Mouse (Mus musculus): ENCODE data around the gene Fbxo10. TPM values are rescaled to one million over a fixed set of nuclear protein-coding genes. Genes with fewer than 3 reads are reported as not detected.
"Not testable (repeated sequence)": the region's sequence is repeated elsewhere in the genome, so short reads cannot be mapped to it uniquely, and the experiment has no call there.

Fbxo10 gene
- polyA plus RNA-seq, 1 experiment from 2014 or later: 2.7 TPM

DNA sequence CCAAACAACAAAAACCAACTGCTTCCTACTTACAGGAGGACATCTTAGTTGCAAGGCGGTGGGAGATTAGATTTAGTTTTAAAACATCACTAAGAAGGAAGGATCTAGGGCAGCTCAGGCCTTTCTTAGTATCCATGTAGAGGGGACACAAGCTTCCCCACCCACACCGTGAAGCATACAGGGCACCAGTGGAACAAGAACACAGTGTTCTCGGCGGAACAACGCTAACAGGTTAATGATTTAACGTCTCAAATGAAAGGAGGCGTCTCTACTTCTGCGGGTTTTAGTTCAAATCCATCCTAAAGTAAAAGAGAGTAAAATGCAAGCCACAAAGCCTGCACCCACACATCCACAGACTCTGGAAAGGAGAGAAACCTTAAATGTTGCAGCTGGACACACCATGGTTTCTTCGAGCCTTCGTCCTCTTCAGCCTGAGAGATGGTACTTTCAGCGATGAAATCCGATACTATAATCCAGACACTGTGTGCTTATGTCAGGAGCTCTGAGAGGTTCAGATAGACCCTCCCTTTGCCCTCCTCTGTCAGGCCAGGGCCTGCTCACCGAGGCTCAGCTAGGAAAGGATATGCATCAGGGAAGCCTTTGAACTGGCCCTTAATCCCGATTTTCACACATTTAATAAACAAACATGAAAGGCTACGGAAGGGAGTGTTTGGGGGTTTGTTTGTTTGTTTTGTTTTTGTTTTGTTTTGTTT is 12.0 kb downstream of the Fbxo10 start:
- 94% methylated on average over 15 of the region's 15 CpGs for WGBS (ENCODE audit: missing documents)
- Histone ChIP-seq H3K36me3 (ENCODE audit: inconsistent target) (no peaks in the 10 kb centered on the region), H3K4me3 (ENCODE audit: inconsistent target) (no peak overlapping the region), H3K27ac (no peak overlapping the region), H3K79me2 (ENCODE audit: inconsistent target) (no peaks in the 10 kb centered on the region)

DNA sequence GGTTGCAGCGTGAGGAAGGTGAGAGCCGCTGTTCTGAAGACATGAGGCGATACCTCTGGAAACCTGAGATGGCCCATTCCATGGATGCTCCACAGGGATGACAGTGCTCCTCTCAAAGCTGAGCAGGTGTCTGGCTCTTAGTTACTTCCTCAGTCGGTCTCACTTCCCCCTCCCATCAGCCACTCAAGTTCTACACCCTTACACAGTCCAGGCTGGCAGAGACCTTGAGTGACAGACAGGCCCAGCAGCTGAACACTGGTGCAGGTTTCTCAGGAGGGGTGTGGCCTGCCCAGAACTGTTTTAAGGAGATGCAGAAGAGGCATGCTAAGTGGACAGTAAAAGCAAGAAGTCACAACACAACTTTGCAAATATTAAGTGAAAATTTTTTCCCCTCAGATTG is 16.7 kb downstream of the Fbxo10 start:
- no peaks in the 10 kb centered on the region for H3K36me3 ChIP-seq (ENCODE audit: inconsistent target)
- WGBS (ENCODE audit: missing documents): 74% methylated on average over 4 of the region's 4 CpGs
- H3K4me3 ChIP-seq (ENCODE audit: inconsistent target): no peak overlapping the region
- H3K79me2 ChIP-seq (ENCODE audit: inconsistent target): no peaks in the 10 kb centered on the region
- no peak overlapping the region for H3K27ac ChIP-seq

DNA sequence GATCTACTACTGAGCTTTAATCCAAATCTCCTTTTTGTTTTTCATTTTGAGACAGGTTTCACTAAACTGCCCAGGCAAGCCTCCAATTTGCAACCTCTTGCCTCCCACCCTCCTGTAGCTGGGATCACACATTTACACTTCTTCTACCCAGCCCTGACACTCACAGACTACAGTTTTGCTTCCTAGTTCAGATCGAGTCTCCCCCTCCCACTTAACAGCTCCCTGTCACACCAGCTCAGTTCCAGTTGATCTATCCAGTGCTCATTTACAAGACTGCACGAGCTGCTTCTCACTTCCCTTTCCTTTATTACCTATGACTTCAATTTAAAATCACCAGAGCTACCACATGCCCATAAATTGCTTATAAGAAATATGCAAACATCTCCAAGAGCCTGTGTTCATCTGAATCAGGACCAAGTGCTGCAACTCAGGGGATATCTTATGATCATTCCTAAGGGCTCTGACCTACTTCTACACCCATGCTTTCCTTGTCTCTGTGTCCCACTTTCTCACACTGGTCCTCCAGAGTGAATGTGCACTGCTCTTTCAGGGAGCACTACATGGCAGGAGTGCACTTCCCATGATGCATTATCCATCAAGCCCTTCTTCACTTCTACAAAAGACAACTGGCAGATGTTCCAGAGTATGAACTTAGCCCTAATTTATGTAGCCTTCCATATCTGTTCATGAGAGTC is 18.2 kb downstream of the Fbxo10 start:
- no peak overlapping the region for H3K27ac ChIP-seq
- no peak overlapping the region for H3K4me3 ChIP-seq (ENCODE audit: inconsistent target)
- 6% methylated on average over 2 of the region's 2 CpGs for WGBS (ENCODE audit: missing documents)
- no peaks in the 10 kb centered on the region for H3K36me3 ChIP-seq (ENCODE audit: inconsistent target)
- H3K79me2 ChIP-seq (ENCODE audit: inconsistent target): no peaks in the 10 kb centered on the region

- H3K79me2 ChIP-seq (ENCODE audit: inconsistent target): no peaks in the 10 kb centered on the region
- no peak overlapping the region for H3K27ac ChIP-seq
- H3K4me3 ChIP-seq (ENCODE audit: inconsistent target): no peak overlapping the region
- WGBS (ENCODE audit: missing documents): 87% methylated on average over 2 of the region's 2 CpGs
- H3K36me3 ChIP-seq (ENCODE audit: inconsistent target): no peaks in the 10 kb centered on the region
Measured at GRCm38 (mm10) chr4:45064577-45064976, 19.8 kb downstream of the Fbxo10 start.

DNA sequence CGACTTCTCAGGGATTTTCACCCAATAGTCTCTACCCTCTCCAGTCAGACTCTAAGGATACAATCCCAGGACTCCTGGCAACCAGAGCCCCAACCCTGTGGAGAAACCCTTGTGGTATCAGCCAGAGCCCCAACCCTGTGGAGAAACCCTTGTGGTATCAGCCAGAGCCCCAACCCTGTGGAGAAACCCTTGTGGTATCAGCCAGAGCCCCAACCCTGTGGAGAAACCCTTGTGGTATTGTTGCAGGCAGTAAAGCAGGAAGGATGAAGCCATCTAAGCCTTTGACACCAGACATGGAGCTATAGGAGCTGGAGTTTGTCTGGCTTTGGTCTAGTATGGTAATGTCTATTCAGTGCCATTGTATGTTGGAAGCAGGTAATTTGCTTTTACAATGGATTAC is 20.6 kb downstream of the Fbxo10 start:
- H3K4me3 ChIP-seq (ENCODE audit: inconsistent target); H3K36me3 ChIP-seq (ENCODE audit: inconsistent target); H3K79me2 ChIP-seq (ENCODE audit: inconsistent target); H3K27ac ChIP-seq: not testable (repeated sequence)
- 69% methylated on average over 1 of the region's 1 CpGs for WGBS (ENCODE audit: missing documents)

DNA sequence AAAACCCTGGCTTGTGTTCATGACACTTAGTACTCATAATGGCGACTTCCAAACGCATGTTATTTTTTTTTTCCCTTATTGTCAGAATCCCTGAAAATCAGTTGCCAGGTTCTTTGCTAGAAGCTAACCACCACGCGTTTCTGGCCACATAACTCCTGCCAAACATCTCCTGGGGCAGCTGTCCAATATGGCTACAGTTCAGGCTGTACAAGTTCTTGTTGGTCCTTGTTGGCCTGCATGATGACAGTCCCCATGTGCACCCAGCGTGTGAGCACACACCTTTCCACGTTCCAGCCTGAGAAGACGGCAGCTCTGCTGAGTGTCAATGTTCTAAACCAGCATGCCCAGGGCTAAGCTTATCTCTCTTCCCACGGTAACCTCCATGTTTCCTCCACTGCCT is 29.0 kb downstream of the Fbxo10 start:
- Histone ChIP-seq H3K27ac (no peak overlapping the region), H3K79me2 (ENCODE audit: inconsistent target) (no peaks in the 10 kb centered on the region), H3K36me3 (ENCODE audit: inconsistent target) (no peaks in the 10 kb centered on the region), H3K4me3 (ENCODE audit: inconsistent target) (no peak overlapping the region)
- WGBS (ENCODE audit: missing documents): 93% methylated on average over 8 of the region's 8 CpGs

DNA sequence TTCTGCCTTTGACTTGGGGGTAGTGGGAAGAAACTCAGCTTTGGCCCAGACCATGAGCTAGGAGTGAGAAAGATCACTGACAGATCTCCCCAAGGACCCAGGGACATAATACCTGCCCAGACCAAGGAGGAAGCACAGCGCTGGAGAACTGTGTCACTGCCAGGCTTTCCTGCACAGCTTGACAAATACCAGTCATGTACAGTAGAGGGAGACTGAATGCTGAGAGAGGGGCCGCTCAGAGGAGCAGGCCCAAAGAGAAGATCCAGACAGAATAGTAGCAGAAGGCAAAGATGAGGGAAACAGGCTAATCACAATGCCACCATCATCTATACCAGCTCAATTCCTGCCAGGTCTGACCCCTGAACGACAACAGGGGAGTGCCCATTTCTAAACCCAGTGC is 29.5 kb downstream of the Fbxo10 start:
- Histone ChIP-seq H3K36me3 (ENCODE audit: inconsistent target) (no peaks in the 10 kb centered on the region), H3K27ac (no peak overlapping the region), H3K4me3 (ENCODE audit: inconsistent target) (no peak overlapping the region), H3K79me2 (ENCODE audit: inconsistent target) (no peaks in the 10 kb centered on the region)
- WGBS (ENCODE audit: missing documents): 52% methylated on average over 3 of the region's 3 CpGs

- no peak overlapping the region for H3K4me3 ChIP-seq (ENCODE audit: inconsistent target)
- H3K36me3 ChIP-seq (ENCODE audit: inconsistent target): no peaks in the 10 kb centered on the region
- 95% methylated on average over 9 of the region's 9 CpGs for WGBS (ENCODE audit: missing documents)
- no peaks in the 10 kb centered on the region for H3K79me2 ChIP-seq (ENCODE audit: inconsistent target)
- H3K27ac ChIP-seq: no peak overlapping the region
Measured at GRCm38 (mm10) chr4:45047956-45048355, 36.4 kb downstream of the Fbxo10 start.

- Histone ChIP-seq H3K79me2 (ENCODE audit: inconsistent target) (no peaks in the 10 kb centered on the region), H3K27ac (no peak overlapping the region), H3K4me3 (ENCODE audit: inconsistent target) (no peak overlapping the region), H3K36me3 (ENCODE audit: inconsistent target) (no peaks in the 10 kb centered on the region)
- 89% methylated on average over 9 of the region's 9 CpGs for WGBS (ENCODE audit: missing documents)
Measured at GRCm38 (mm10) chr4:45047286-45047887, 37.0 kb downstream of the Fbxo10 start.

GRCm38 (mm10) chr4:45046679-45047078 is 37.7 kb downstream of the Fbxo10 start:
- Histone ChIP-seq H3K79me2 (ENCODE audit: inconsistent target) (no peaks in the 10 kb centered on the region), H3K27ac (no peak overlapping the region), H3K4me3 (ENCODE audit: inconsistent target) (no peak overlapping the region), H3K36me3 (ENCODE audit: inconsistent target) (no peaks in the 10 kb centered on the region)
- 100% methylated on average over 5 of the region's 5 CpGs for WGBS (ENCODE audit: missing documents)

GRCm38 (mm10) chr4:45040795-45041194 is 43.6 kb downstream of the Fbxo10 start:
- Histone ChIP-seq H3K79me2 (ENCODE audit: inconsistent target) (no peaks in the 10 kb centered on the region), H3K36me3 (ENCODE audit: inconsistent target) (no peaks in the 10 kb centered on the region), H3K4me3 (ENCODE audit: inconsistent target) (no peak overlapping the region), H3K27ac (no peak overlapping the region)
- 92% methylated on average over 7 of the region's 7 CpGs for WGBS (ENCODE audit: missing documents)

GRCm38 (mm10) chr4:45039546-45039945 is 44.9 kb downstream of the Fbxo10 start:
- not testable (repeated sequence) for H3K36me3 ChIP-seq (ENCODE audit: inconsistent target); H3K79me2 ChIP-seq (ENCODE audit: inconsistent target); H3K4me3 ChIP-seq (ENCODE audit: inconsistent target); H3K27ac ChIP-seq
- WGBS (ENCODE audit: missing documents): 94% methylated on average over 7 of the region's 7 CpGs

- not testable (repeated sequence) for H3K4me3 ChIP-seq (ENCODE audit: inconsistent target); H3K36me3 ChIP-seq (ENCODE audit: inconsistent target); H3K27ac ChIP-seq; H3K79me2 ChIP-seq (ENCODE audit: inconsistent target)
- 53% methylated on average over 8 of the region's 8 CpGs for WGBS (ENCODE audit: missing documents)
Measured at GRCm38 (mm10) chr4:45038879-45039278, 45.5 kb downstream of the Fbxo10 start.

DNA sequence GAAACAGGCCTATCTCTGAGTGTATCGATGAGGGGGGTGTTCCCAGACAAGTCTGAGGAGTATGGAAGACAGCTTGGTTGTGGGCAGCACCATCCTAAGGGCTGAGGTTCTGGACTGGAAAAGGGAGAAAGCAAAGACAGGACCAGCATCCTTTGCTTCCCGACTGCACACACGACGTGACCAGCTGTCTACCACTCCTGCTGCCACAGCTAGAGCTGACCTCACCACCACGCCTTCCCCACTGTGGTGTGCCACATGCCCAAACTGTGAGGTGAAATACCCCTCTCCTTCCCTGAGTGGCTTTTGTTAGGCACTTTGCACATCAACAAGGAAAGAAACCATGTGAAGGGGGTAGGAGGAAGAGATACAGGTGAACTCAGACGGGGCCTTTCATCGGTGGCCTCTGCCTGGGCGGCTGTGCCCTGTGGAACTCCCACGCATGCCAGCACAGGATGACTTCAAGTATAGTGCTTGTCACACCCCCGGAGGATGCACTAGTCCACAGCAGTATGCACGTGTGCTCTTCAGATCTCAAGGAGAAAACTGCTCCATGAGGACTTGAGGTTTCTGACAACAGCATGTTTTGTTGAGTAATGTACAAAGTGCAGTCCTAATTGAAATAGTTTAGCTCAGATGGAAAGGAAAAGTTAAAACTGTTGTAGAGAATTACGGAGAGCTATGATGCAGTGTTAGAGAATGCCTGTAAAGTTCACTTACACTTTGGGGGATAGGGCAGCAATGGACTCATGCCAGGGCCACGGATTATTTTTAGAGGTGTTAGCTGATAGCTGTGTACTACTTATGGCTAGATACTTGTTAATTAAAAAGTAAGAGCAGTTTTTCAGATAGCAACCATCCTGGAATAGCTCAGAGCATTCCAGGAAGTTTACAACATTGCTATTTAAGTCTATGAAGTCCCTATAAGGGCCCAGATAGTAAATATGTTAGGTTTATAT is 46.7 kb downstream of the Fbxo10 start:
- Histone ChIP-seq H3K79me2 (ENCODE audit: inconsistent target) (no peaks in the 10 kb centered on the region), H3K36me3 (ENCODE audit: inconsistent target) (no peaks in the 10 kb centered on the region), H3K27ac (no peak overlapping the region), H3K4me3 (ENCODE audit: inconsistent target) (no peak overlapping the region)
- 78% methylated on average over 13 of the region's 13 CpGs for WGBS (ENCODE audit: missing documents)
